ENCODE assay signal across 26 mouse cellular contexts in genomic region chr4:138366561-138366960, GRCm38 (mm10). TPM values are rescaled to one million over a fixed set of nuclear protein-coding genes. Genes with fewer than 3 reads are reported as not detected.
DNase-seq lines count a peak whose midpoint lies in the region; ATAC-seq and TF ChIP-seq lines count a peak whose summit lies in the region.
"Had no signal": no experiment of that assay in that cellular context is flagged by ENCODE, and none has a peak within 500 bp of the region (broad histone marks: within the 10 kb centered on the region; RNA-seq: fewer than 3 reads in every experiment).

No protein-coding gene starts in this region.

- no peak for ATAC-seq in liver, embryonic 12.5 days
- ATAC-seq: forebrain, embryonic 16.5 days; midbrain, embryonic 13.5 days had no signal

- H3K4me1 ChIP-seq in liver, embryonic 12.5 days: peaks cover 27% of the 10 kb centered on the region
- peaks cover 6% of the 10 kb centered on the region for H3K4me1 ChIP-seq in heart, adult 2 months (ENCODE audit: control insufficient read depth, insufficient read depth, low read length)

- intact Hi-C loops in left cerebral cortex, adult 2 months (cut with DNase I): no loop called here
- intact Hi-C loops in heart, adult 2 months (cut with DNase I): no loop called here

- 51% methylated on average over 2 of the region's 2 CpGs for WGBS in liver, embryonic 12.5 days (ENCODE audit: insufficient replicate concordance)
- WGBS in heart, adult 2 months: 75% methylated on average over 2 of the region's 2 CpGs

- no peaks in the 10 kb centered on the region for H3K36me3 ChIP-seq in liver, embryonic 12.5 days
- no peaks in the 10 kb centered on the region for H3K36me3 ChIP-seq in heart, adult 2 months (ENCODE audit: control insufficient read depth, insufficient read depth, low read length)
- H3K36me3 ChIP-seq: forebrain, embryonic 10.5 days; heart, embryonic 12.5 days; hindbrain, embryonic 12.5 days; liver, embryonic 15.5 days; midbrain, embryonic 13.5 days had no signal

- H3K27me3 ChIP-seq in liver, embryonic 12.5 days (replicated peaks): peaks cover 40% of the 10 kb centered on the region
- H3K27me3 ChIP-seq in heart, adult 2 months (ENCODE audit: control insufficient read depth, insufficient read depth, low read length): no peaks in the 10 kb centered on the region

- H3K4me2 ChIP-seq in liver, embryonic 12.5 days: peak overlapping the region; percentile 75; the same call in 1 of the 2 replicates

- no peak for TF ChIP-seq CTCF in left cerebral cortex, adult 2 months (IDR thresholded peaks at IDR 0.05)
- no peak for TF ChIP-seq CTCF in heart, adult 2 months (IDR thresholded peaks at IDR 0.05)

- H3K79me2 ChIP-seq in heart, adult 2 months (replicated peaks; ENCODE audit: control insufficient read depth, insufficient read depth, low read length): no peaks in the 10 kb centered on the region

- no peak overlapping the region for H3K27ac ChIP-seq in liver, embryonic 12.5 days
- no peak overlapping the region for H3K27ac ChIP-seq in left cerebral cortex, adult 2 months
- no peak overlapping the region for H3K27ac ChIP-seq in heart, adult 2 months
- H3K27ac ChIP-seq: forebrain, embryonic 10.5 days; hindbrain, embryonic 12.5 days; liver, embryonic 15.5 days; midbrain, embryonic 13.5 days; stomach, postnatal 0 days had no signal

- no peaks in the 10 kb centered on the region for H3K9me3 ChIP-seq in liver, embryonic 12.5 days (replicated peaks)
- H3K9me3 ChIP-seq: forebrain, embryonic 10.5 days; heart, embryonic 12.5 days; hindbrain, embryonic 12.5 days; liver, embryonic 15.5 days; midbrain, embryonic 13.5 days had no signal

- H3K4me3 ChIP-seq in liver, embryonic 12.5 days: no peak overlapping the region
- no peak overlapping the region for H3K4me3 ChIP-seq in left cerebral cortex, adult 2 months
- H3K4me3 ChIP-seq in heart, adult 2 months: no peak overlapping the region
- H3K4me3 ChIP-seq: midbrain, embryonic 13.5 days had no signal

- DNase-seq in liver: no peak
- DNase-seq in kidney, adult 9 months: peak; percentile 89
- peak; percentile 71 to 85 for DNase-seq in kidney, postnatal 36 days
- no peak for DNase-seq in layer of hippocampus, postnatal 36 days
- DNase-seq in left cerebral cortex, adult 2 months (ENCODE audit: extremely low spot score in 1 of 2, low spot score in 2 of 2): no peak
- DNase-seq in heart, adult 2 months: no peak
- DNase-seq: adrenal gland, postnatal 25 days; cerebellum, adult 9-11 months; gastrocnemius, postnatal 14 days; heart, adult 11 months; heart, postnatal 10 days; lung, postnatal 14 days; thymus, adult 2 months had no signal

- TF ChIP-seq EP300 in heart, adult 2 months (IDR thresholded peaks at IDR 0.05; ENCODE audit: insufficient read depth, low read depth, low read length): no peak

- TF ChIP-seq POLR2A in heart, adult 2 months (IDR thresholded peaks at IDR 0.05; ENCODE audit: insufficient read depth, low read depth, low read length): no peak

- H3K9ac ChIP-seq in liver, embryonic 12.5 days: no peak overlapping the region
- no peak overlapping the region for H3K9ac ChIP-seq in heart, adult 2 months (ENCODE audit: low read depth, low read length)
- H3K9ac ChIP-seq: heart, embryonic 12.5 days; hindbrain, embryonic 12.5 days; liver, embryonic 15.5 days; midbrain, embryonic 13.5 days had no signal

RNA-seq across cellular contexts. Expression of gene Cda, which starts 1.2 kb away (rescaled TPM):
- 5.1 and 5.8 TPM in 2 replicates for polyA plus RNA-seq in liver, embryonic 12.5 days (2016; fragmentation: Nextera tagmentation; extraction: Ambion mirVana)
- 1 to 10 TPM; 2.5 to 3.6 TPM for total RNA-seq in layer of hippocampus, postnatal 36 days (2021)
- 1 to 10 TPM; 3.8 to 4.0 TPM for total RNA-seq in left cerebral cortex, adult 2 months (2021)
- total RNA-seq in heart, adult 2 months (2021): 1 to 10 TPM; 1.4 TPM
- polyA plus RNA-seq in heart, adult 2 months (2012; rRNA removed): 1.9 and 3.3 TPM in 2 replicates
- total RNA-seq: monocyte, adult 5-6 weeks; neutrophil, adult 5-6 weeks had no signal

RNA-seq across cellular contexts. Expression of gene Fam43b, which starts 29.8 kb away (rescaled TPM):
- not detected in 2 replicates for polyA plus RNA-seq in liver, embryonic 12.5 days (2016; fragmentation: Nextera tagmentation; extraction: Ambion mirVana)
- 10 to 100 TPM; 31.2 to 31.3 TPM for total RNA-seq in layer of hippocampus, postnatal 36 days (2021)
- 10 to 100 TPM; 33.4 to 42.4 TPM for total RNA-seq in left cerebral cortex, adult 2 months (2021)
- not detected for total RNA-seq in heart, adult 2 months (2021)
- not detected in 2 replicates for polyA plus RNA-seq in heart, adult 2 months (2012; rRNA removed)
- total RNA-seq: heart, postnatal 10 days; megakaryocyte progenitor cell, adult 5-6 weeks; monocyte, adult 5-6 weeks; neutrophil, adult 5-6 weeks had no signal
- polyA plus RNA-seq: embryonic facial prominence, embryonic 11.5 days; forebrain, embryonic 10.5 days; limb, embryonic 11.5 days; liver, embryonic 15.5 days; stomach, postnatal 0 days; thymus, adult 2 months had no signal

RNA-seq across cellular contexts. Expression of gene Pink1, which starts 40.5 kb away (rescaled TPM):
- 28.8 and 30.2 TPM in 2 replicates for polyA plus RNA-seq in liver, embryonic 12.5 days (2016; fragmentation: Nextera tagmentation; extraction: Ambion mirVana)
- total RNA-seq in layer of hippocampus, postnatal 36 days (2021): 100 to 1,000 TPM; 228 to 239 TPM
- total RNA-seq in left cerebral cortex, adult 2 months (2021): 100 to 1,000 TPM; 302 to 313 TPM
- 100 to 1,000 TPM; 719 to 844 TPM for total RNA-seq in heart, adult 2 months (2021)
- 423 and 554 TPM in 2 replicates for polyA plus RNA-seq in heart, adult 2 months (2012; rRNA removed)

Comparison
In these comparisons a context has a peak if more than half of its experiments do, and no peak if none do; other contexts are left out.
1. DNase-seq: peak in kidney, adult 9 months (single experiment) and kidney, postnatal 36 days (2 of 2); none in liver (single experiment), layer of hippocampus, postnatal 36 days (0 of 2), left cerebral cortex, adult 2 months (0 of 2) and heart, adult 2 months (0 of 2).
2. RNA of gene Fam43b, which starts 29.8 kb away (total RNA-seq): 33.4 to 42.4 TPM in left cerebral cortex, adult 2 months and 31.2 to 31.3 TPM in layer of hippocampus, postnatal 36 days; not detected in heart, adult 2 months; every median in the first group is over 10 times any median in the second.